Mouse (Mus musculus): ENCODE results near the gene Rnf146. TPM values are rescaled to one million over a fixed set of nuclear protein-coding genes. Genes with fewer than 3 reads are reported as not detected.
"Not testable (repeated sequence)": the region's sequence is repeated elsewhere in the genome, so short reads cannot be mapped to it uniquely, and the experiment has no call there.

Gene Rnf146
- 10 to 100 TPM; 59.8 to 63.8 TPM for total RNA-seq (2021)
- long read RNA-seq, experiment 1, full-length matches to known transcripts, result 17 of 21 reads
- long read RNA-seq, experiment 1, partial matches to known transcripts, result 0 of 21 reads
- long read RNA-seq, experiment 1, other reads (novel, unspliced or antisense), result 4 of 21 reads
- long read RNA-seq, experiment 2, full-length matches to known transcripts, result 5 of 10 reads
- long read RNA-seq, experiment 2, partial matches to known transcripts, result 1 of 10 reads
- long read RNA-seq, experiment 2, other reads (novel, unspliced or antisense), result 4 of 10 reads

DNA sequence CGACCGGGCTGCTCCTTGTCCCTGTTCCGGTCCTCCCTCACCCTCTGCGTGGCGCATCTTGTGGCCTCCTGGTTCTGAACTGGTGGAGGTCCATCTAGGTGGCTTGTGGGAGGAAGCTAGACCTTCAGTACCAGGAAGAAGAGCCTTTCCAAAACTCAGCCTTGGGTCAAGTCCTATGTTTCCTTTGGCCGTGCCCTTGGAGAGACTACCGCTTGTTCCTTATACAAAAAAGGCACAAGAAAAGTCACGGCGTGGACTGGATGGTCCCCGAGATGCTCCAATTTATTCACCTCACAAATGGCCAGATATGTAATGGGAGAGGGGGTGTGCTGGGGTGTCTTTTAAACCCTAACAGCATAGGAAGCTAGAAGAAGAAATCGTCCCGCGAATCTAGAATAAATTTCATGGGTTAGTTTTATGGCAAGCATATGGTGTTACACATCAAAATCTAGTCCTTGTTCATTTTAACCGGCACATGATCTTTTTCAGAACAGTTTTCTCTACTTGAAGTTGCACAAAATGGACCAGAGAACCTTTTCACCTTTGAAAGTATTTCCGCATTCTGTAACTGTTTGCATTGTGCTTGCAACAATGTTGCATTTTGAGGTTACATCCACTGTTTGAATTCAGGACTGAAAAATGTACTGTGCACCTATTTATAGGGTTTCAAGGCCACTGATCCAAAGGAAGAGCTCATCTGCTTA, at the start of gene Rnf146:
Rnf146 (minus strand) TSS at position 246 of the 704 bp plus-strand sequence.
- no peak for DNase-seq

GRCm38 (mm10) chr10:29402656-29403268, 40.5 kb upstream of the Rnf146 start:
- no peak for DNase-seq

DNA sequence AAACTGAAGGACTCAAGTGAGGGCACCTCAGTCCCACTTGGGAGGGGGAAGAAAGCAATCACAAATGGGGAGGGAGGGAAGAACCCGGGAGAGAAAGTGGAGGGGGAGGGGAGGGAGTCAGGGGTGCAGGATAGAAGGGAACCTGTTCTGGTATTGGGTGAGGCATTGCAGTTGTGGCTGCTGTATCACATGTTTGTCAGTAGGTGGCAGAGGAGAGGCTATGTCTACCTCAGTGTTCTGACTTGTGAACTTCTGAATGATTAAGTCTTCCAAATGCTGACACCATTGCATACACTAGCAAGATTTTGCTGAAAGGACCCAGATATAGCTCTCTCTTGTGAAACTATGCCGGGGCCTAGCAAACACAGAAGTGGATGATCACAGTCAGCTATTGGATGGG, 32.6 kb upstream of the Rnf146 start:
- not testable (repeated sequence) for DNase-seq

DNA sequence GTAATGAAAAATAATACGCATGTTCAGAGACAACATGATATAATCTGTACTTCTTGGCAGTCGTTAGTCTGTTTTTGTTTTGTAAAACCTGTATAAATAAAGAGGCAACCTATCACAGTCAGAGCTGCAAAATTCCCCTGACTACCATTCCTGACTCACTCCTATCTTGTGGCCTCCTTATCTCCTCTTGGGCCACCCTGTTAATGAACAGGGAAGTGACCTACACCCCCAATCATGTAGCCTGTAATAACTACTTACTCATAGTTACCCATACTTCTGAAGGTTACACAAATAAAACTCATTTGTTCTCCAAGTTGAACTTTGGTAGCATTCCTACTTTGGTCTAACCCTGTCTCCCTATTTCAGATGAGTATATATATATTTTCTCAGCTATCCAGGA, 19.3 kb upstream of the Rnf146 start:
- DNase-seq, result no peak

- DNase-seq, result no peak
Observed at GRCm38 (mm10) chr10:29374065-29374464, 11.8 kb upstream of the Rnf146 start.

DNA sequence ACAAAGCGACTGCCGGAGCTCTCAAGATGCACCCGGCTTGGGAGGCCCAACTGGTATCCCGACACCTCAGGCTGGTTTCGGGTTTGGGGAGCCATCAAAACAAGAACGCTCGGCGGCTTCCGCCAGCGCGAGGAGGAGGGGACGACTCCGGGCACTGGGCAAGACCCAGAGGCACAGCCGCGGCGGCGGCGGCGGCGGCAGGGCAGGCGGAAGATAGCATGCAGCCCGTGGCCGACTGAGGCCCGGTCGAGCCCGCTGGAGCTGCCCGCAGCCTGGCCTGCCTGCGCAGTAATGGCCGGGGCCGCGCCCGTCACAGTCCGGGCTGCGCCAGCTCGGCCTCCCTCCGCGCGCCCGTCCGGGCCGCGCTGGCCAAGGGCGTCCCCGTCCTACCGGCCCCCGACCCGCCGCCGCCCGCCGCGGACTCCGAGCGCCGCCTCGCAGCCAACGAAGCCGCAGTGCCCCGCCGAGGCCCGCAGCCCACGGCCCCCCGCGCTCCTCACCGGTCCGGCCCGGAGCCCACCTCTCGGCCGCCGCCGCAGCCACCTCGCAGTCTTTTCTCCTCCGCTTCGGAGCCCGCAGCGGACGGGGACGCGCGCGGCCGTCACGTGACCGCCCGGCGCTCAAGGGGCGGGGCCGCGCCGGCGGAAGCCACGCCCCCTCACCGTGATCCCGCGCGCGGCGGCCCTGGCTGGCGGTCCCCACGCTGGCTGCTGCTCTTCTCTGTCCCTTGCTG, 612 bp downstream of the Rnf146 start:
- peak; percentile 91 to 93 for DNase-seq

GRCm38 (mm10) chr10:29361095-29361463, 1.2 kb downstream of the Rnf146 start:
- DNase-seq, result no peak

DNA sequence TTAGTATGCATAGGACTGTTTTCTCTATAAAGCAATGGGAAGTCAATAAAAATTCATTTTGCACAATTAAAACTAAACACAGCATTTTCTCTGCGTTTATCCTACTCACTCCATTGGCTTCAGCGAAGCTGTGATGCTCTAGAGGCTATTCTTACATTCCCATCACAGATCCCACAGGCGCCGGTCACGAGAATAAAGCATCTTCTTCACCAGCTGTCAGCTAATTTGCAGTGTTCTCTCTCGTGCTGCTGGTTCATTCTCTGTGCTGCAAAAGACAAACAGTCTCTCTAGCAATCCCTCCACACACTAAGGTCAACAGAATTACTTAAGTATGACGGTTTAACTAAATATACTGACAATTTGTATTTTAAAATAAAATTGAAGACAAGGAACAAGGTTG, 8.1 kb downstream of the Rnf146 start:
- DNase-seq, result no peak

DNA sequence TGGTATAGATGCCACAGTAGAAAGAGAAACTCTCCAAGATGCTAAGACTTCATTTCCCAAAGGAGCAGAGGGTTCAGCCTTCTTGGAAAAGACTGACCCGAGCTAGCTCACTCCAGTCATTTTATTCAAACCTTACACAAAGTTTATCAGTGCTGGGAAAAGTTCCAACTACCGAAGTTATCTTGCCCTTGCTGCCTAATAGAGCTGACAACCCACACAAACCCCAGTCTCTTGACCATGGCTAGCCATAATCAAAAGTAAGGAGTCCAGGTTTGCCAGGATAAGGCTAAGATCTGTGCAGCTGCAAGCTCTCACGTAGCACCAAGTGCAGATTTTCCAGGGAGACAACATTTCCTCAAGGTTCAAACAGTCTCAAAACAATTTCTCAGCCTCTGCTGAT, 9.7 kb downstream of the Rnf146 start:
- DNase-seq, result peak in 1 of 2 experiments; percentile 27

- peak in 1 of 2 experiments; percentile 14 for DNase-seq
Observed at GRCm38 (mm10) chr10:29351420-29351819, 10.8 kb downstream of the Rnf146 start.

- no peak for DNase-seq
Observed at GRCm38 (mm10) chr10:29346638-29347037, 15.6 kb downstream of the Rnf146 start.

GRCm38 (mm10) chr10:29344232-29344631, 18.0 kb downstream of the Rnf146 start:
- DNase-seq, result no peak

- DNase-seq, result peak; percentile 50 to 82
Observed at GRCm38 (mm10) chr10:29338355-29339056, 23.7 kb downstream of the Rnf146 start.

DNA sequence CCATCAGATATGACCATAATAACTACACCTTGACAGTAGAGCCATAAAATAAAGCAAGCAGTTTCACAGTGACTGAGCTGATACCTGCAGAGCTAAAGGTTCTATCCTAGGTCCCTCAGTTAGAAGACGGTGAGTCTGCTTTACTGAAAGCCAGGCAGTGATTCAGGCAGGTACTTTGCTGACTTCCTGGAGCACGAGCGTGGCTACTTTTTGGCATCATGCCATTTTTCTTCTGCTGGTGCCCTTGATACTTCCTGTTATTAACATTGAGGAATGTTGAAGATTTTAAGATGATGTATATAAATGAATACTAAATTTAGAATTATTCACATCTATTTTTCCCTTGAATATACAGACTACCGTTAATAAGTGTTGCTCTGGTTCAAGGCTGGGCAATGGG, 28.4 kb downstream of the Rnf146 start:
- no peak for DNase-seq

DNA sequence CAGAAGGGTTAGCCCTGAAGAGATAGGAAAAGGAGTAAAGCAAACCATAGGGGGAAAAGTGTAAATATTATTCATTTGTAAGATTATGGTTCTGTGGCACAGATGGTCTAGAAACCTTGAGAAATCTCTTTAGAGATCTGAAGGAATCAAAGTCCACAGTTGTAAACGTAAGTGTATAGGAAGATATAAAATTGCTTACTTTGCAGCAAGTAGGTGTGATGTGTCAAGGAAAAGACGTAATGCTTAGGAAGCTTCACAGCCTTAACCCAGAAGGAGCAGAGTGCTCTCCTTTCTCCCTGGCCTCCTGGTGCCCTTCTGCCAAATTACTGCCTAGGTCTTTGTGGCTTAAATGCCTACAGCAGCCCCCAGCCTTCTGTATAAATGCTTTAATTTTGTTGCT, 37.4 kb downstream of the Rnf146 start:
- DNase-seq, result no peak

- DNase-seq, result peak in 1 of 2 experiments; percentile 4
Observed at GRCm38 (mm10) chr10:29313905-29314304, 48.3 kb downstream of the Rnf146 start.

- DNase-seq, result peak; percentile 89 to 93
Observed at GRCm38 (mm10) chr10:29313064-29313638, 49.1 kb downstream of the Rnf146 start, which contains the start of gene Echdc1. Gene Echdc1 (plus strand): TSS chr10:29313166.

DNA sequence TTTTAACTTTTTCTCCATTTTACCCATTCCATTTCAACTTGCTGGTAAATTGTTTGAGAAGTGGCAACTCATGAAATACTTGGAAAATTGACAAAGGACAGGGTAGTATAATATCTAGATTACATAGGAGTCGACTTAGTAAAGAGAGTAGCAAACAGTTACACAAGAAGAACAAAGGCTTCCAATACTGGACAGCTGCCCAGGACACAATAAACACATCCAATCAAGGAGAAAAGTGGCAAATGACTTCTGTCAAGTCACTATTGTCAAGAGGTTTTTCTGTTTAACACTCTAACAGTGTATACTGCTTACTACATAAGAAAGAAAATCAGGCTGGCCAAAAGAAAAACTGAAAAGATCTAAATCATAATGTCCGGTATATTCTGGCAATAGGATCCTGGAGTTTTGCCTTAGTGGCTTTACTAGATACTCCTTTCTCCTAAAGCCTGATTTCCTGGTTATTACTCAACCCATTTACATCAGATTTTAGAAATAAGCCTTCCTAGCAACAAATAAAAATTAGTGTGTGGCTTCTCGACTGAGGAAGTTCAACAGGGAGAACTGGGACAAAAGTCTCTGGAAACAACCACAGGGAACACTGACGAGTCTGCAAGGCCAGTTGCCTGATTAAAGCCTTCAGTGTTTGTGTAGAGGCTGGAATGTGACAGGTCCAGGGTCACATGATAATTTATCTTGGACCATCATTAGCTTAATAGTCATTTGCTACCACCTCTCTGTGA, 50.6 kb downstream of the Rnf146 start:
- DNase-seq, result no peak

DNA sequence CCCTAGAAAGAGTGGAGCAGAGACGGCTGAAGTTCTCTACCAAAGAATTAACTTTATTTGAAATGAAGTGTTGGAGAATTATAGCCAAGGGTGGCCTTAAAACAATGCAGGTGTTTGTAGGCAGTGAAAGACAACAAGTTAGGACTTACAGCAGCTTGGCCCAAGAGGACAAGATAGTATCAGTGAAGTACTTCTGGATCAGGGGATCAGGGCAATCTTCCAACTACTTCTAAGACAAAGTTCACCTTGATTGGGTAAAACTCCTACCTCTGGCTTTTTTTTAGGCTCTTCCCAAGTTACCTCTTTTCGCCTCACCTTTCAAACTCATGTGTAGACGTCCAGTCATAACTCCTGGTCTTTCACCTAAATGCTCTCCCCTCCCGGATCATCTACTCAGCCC, 60.0 kb downstream of the Rnf146 start:
- DNase-seq, result no peak
